In genomic region chr13:46463764-46464163, GRCm38 (mm10) we compare ENCODE assay signal across 7 mouse cellular contexts. TPM values are rescaled to one million over a fixed set of nuclear protein-coding genes. Genes with fewer than 3 reads are reported as not detected.
"Had no signal": no experiment of that assay in that cellular context is flagged by ENCODE, and none has a peak within 500 bp of the region (broad histone marks: within the 10 kb centered on the region; RNA-seq: fewer than 3 reads in every experiment).

No protein-coding gene starts in this region.

- DNase-seq: kidney, adult 18-20 months; kidney, postnatal 10 days; kidney, postnatal 4 days; lung, adult 2 months; retina, postnatal 1 day had no signal

RNA-seq across cellular contexts. Expression of gene Cap2, which starts 37.9 kb away (rescaled TPM):
- total RNA-seq: monocyte, adult 5-6 weeks had no signal

RNA-seq across cellular contexts. Expression of gene Rbm24, which starts 45.5 kb away (rescaled TPM):
- total RNA-seq: monocyte, adult 5-6 weeks; neutrophil, adult 5-6 weeks had no signal
